Mouse (Mus musculus) brain, embryonic 14.5 days (tissue): Measurements from ENCODE around the gene Ephb1.

Experiments used
- CTCF ChIP-seq: fragments of 200-500 bp; IDR thresholded peaks from 2 replicates; pipeline ENCODE4 v1.5.1; 2012; ENCODE audit warnings: inconsistent platforms, mild to moderate bottlenecking, moderate library complexity, borderline replicate concordance; ENCODE audit not compliant: insufficient read depth, insufficient read length; ENCODE audit errors: extremely low read depth
- POLR2A ChIP-seq: fragments of 200-500 bp; IDR thresholded peaks from 2 replicates; pipeline ENCODE4 v1.6.1; 2012; ENCODE audit warnings: mild to moderate bottlenecking, inconsistent platforms, borderline replicate concordance; ENCODE audit not compliant: poor library complexity, insufficient read depth, insufficient read length, severe bottlenecking; ENCODE audit errors: extremely low read depth

- no peak for TF ChIP-seq CTCF
- TF ChIP-seq POLR2A = no peak
Observed at GRCm38 (mm10) chr9:102373886-102374285, 19.4 kb upstream of the Ephb1 start.
